ENCODE assay signal across 17 mouse cellular contexts in the genomic region with DNA sequence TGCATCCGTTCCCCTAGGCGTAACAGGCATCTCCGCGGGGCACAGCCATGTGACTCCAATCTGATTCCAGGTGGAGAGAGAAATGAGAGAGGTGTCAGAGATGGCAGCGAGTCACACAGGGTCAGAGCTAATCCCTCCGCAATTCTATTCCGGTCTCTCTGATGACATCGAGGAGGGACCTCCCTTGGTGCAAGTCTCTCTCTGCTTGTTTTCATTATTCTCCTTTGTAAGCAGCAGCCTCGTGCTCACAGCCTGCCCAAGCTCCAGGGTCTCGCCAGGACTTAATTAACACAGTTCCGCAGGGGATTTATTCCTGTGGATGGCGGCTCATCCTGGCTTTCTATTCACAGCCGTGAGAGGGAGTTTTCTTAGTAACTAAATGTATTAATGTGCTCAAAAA.
A peak's percentile ranks its signal among the peaks of the same experiment; 100 is the strongest.
DNase-seq lines count a peak whose midpoint lies in the region; ATAC-seq lines count a peak whose summit lies in the region.
"Had no signal": no experiment of that assay in that cellular context is flagged by ENCODE, and none has a peak within 500 bp of the region (broad histone marks: within the 10 kb centered on the region; RNA-seq: fewer than 3 reads in every experiment).

No protein-coding gene starts in this region.

- no peaks in the 10 kb centered on the region for H3K27me3 ChIP-seq in neural tube, embryonic 12.5 days (replicated peaks)
- no peaks in the 10 kb centered on the region for H3K27me3 ChIP-seq in forebrain, embryonic 14.5 days (replicated peaks; ENCODE audit: control insufficient read depth, insufficient read depth, low read length)
- H3K27me3 ChIP-seq in midbrain, embryonic 12.5 days, result peaks cover 35% of the 10 kb centered on the region
- H3K27me3 ChIP-seq: stomach, embryonic 15.5 days had no signal

- no peaks in the 10 kb centered on the region for H3K36me3 ChIP-seq in neural tube, embryonic 12.5 days
- H3K36me3 ChIP-seq in forebrain, embryonic 14.5 days (ENCODE audit: control insufficient read depth, insufficient read depth, low read length), result no peaks in the 10 kb centered on the region
- no peaks in the 10 kb centered on the region for H3K36me3 ChIP-seq in midbrain, embryonic 12.5 days
- H3K36me3 ChIP-seq: heart, embryonic 12.5 days; stomach, embryonic 15.5 days had no signal

- DNase-seq in neural tube, embryonic 10.5 days (ENCODE audit: extremely low spot score, low spot score), result no peak
- DNase-seq in forebrain, embryonic 14.5 days (ENCODE audit: low spot score), result peak; percentile 81
- DNase-seq in urinary bladder, postnatal 14 days (ENCODE audit: low spot score), result no peak
- DNase-seq in heart, adult 8-10 months (ENCODE audit: low spot score), result no peak
- no peak for DNase-seq in urinary bladder, postnatal 4 days (ENCODE audit: low spot score in 2 of 2)
- DNase-seq: cerebellum, adult 9-11 months; gastrocnemius, postnatal 10 days; kidney, postnatal 4 days; lung, postnatal 36 days; right cerebral cortex, postnatal 14 days; thymus, postnatal 36 days had no signal

- 0 out of 2 replicates have a peak overlapping the region, but pooled peaks have one; percentile 20 for H3K4me2 ChIP-seq in neural tube, embryonic 12.5 days (replicated peaks)
- peak overlapping the region; percentile 20 for H3K4me2 ChIP-seq in forebrain, embryonic 14.5 days (ENCODE audit: low read length)
- peak overlapping the region; percentile 26 for H3K4me2 ChIP-seq in midbrain, embryonic 12.5 days (replicated peaks)
- H3K4me2 ChIP-seq: heart, embryonic 12.5 days; stomach, embryonic 15.5 days had no signal

- no peak overlapping the region for H3K27ac ChIP-seq in neural tube, embryonic 12.5 days
- H3K27ac ChIP-seq in forebrain, embryonic 14.5 days (ENCODE audit: low read depth, low read length), result 0 out of 2 replicates have a peak overlapping the region, but pooled peaks have one; percentile 6
- H3K27ac ChIP-seq in midbrain, embryonic 12.5 days (replicated peaks), result peak overlapping the region; percentile 65
- H3K27ac ChIP-seq: liver, embryonic 14.5 days; stomach, embryonic 15.5 days had no signal

- no peak overlapping the region for H3K4me3 ChIP-seq in neural tube, embryonic 12.5 days
- H3K4me3 ChIP-seq in forebrain, embryonic 14.5 days (ENCODE audit: low read depth, low read length), result no peak overlapping the region
- H3K4me3 ChIP-seq in midbrain, embryonic 12.5 days, result no peak overlapping the region
- H3K4me3 ChIP-seq: heart, embryonic 12.5 days; myocyte; stomach, embryonic 15.5 days had no signal

- no peaks in the 10 kb centered on the region for H3K9me3 ChIP-seq in neural tube, embryonic 12.5 days
- no peaks in the 10 kb centered on the region for H3K9me3 ChIP-seq in forebrain, embryonic 14.5 days (replicated peaks; ENCODE audit: control insufficient read depth, low read length)
- H3K9me3 ChIP-seq in midbrain, embryonic 12.5 days, result no peaks in the 10 kb centered on the region
- H3K9me3 ChIP-seq: stomach, embryonic 15.5 days had no signal

- no peaks in the 10 kb centered on the region for H3K4me1 ChIP-seq in neural tube, embryonic 12.5 days
- no peaks in the 10 kb centered on the region; the same call in 1 of the 2 replicates for H3K4me1 ChIP-seq in forebrain, embryonic 14.5 days (ENCODE audit: control insufficient read depth, insufficient read depth, low read length)
- peaks cover 17% of the 10 kb centered on the region for H3K4me1 ChIP-seq in midbrain, embryonic 12.5 days
- H3K4me1 ChIP-seq: heart, embryonic 12.5 days; stomach, embryonic 15.5 days had no signal

- ATAC-seq in neural tube, embryonic 12.5 days (ENCODE audit: low FRiP score, low read depth), result no peak
- peak; percentile 52 for ATAC-seq in forebrain, embryonic 14.5 days
- ATAC-seq in midbrain, embryonic 12.5 days (ENCODE audit: low FRiP score, low read depth), result peak; percentile 41; the same call in 1 of the 2 replicates

- no peak overlapping the region for H3K9ac ChIP-seq in neural tube, embryonic 12.5 days
- H3K9ac ChIP-seq in forebrain, embryonic 14.5 days (ENCODE audit: low read length), result no peak overlapping the region
- H3K9ac ChIP-seq in midbrain, embryonic 12.5 days (replicated peaks), result no peak overlapping the region
- H3K9ac ChIP-seq: heart, embryonic 12.5 days; liver, embryonic 14.5 days; stomach, embryonic 15.5 days had no signal

- 29% methylated on average over 13 of the region's 13 CpGs for WGBS in neural tube, embryonic 12.5 days
- 1% methylated on average over 13 of the region's 13 CpGs for WGBS in forebrain, embryonic 14.5 days
- WGBS in midbrain, embryonic 12.5 days, result 5% methylated on average over 13 of the region's 13 CpGs
